Mouse (Mus musculus): Measurements from ENCODE around the gene Ext2. TPM values are rescaled to one million over a fixed set of nuclear protein-coding genes. Genes with fewer than 3 reads are reported as not detected.

The Ext2 gene
- polyA plus RNA-seq, 1 experiment: 10.8 TPM

- 67% methylated on average over 2 of the region's 2 CpGs for WGBS
- Histone ChIP-seq H3K27ac (ENCODE audit: control insufficient read depth, insufficient read depth, low read depth, low read length, poor library complexity) (no peak overlapping the region), H3K4me3 (replicated peaks; ENCODE audit: control insufficient read depth, low read depth, low read length) (no peak overlapping the region), H3K4me1 (ENCODE audit: control insufficient read depth, insufficient read depth, low read length) (no peaks in the 10 kb centered on the region)
- TF ChIP-seq CTCF (IDR thresholded peaks at IDR 0.05; ENCODE audit: control insufficient read depth, insufficient read depth, low read length) (no peak), POLR2A (IDR thresholded peaks at IDR 0.05; ENCODE audit: borderline replicate concordance, control insufficient read depth, low read depth, low read length) (no peak)
These were observed 19.4 kb downstream of the Ext2 start for GRCm38 (mm10) chr2:93802947-93803346.

- no peak overlapping the region for H3K27ac ChIP-seq (ENCODE audit: control insufficient read depth, insufficient read depth, low read depth, low read length, poor library complexity)
- H3K4me1 ChIP-seq (ENCODE audit: control insufficient read depth, insufficient read depth, low read length): no peaks in the 10 kb centered on the region
- no peak overlapping the region for H3K4me3 ChIP-seq (replicated peaks; ENCODE audit: control insufficient read depth, low read depth, low read length)
- WGBS: 91% methylated on average over 7 of the region's 7 CpGs
- TF ChIP-seq POLR2A (IDR thresholded peaks at IDR 0.05; ENCODE audit: borderline replicate concordance, control insufficient read depth, low read depth, low read length) (no peak), CTCF (IDR thresholded peaks at IDR 0.05; ENCODE audit: control insufficient read depth, insufficient read depth, low read length) (no peak)
These were observed 21.3 kb downstream of the Ext2 start for GRCm38 (mm10) chr2:93801097-93801496.

GRCm38 (mm10) chr2:93797162-93797795 is 25.1 kb downstream of the Ext2 start:
- TF ChIP-seq POLR2A (IDR thresholded peaks at IDR 0.05; ENCODE audit: borderline replicate concordance, control insufficient read depth, low read depth, low read length) (no peak), CTCF (IDR thresholded peaks at IDR 0.05; ENCODE audit: control insufficient read depth, insufficient read depth, low read length) (no peak)
- no peak overlapping the region for H3K4me3 ChIP-seq (replicated peaks; ENCODE audit: control insufficient read depth, low read depth, low read length)
- H3K27ac ChIP-seq (ENCODE audit: control insufficient read depth, insufficient read depth, low read depth, low read length, poor library complexity): no peak overlapping the region
- WGBS: 88% methylated on average over 19 of the region's 19 CpGs
- H3K4me1 ChIP-seq (ENCODE audit: control insufficient read depth, insufficient read depth, low read length): no peaks in the 10 kb centered on the region

GRCm38 (mm10) chr2:93794375-93794774 is 28.0 kb downstream of the Ext2 start:
- 80% methylated on average over 5 of the region's 5 CpGs for WGBS
- H3K4me3 ChIP-seq (replicated peaks; ENCODE audit: control insufficient read depth, low read depth, low read length): no peak overlapping the region
- no peak for TF ChIP-seq POLR2A (IDR thresholded peaks at IDR 0.05; ENCODE audit: borderline replicate concordance, control insufficient read depth, low read depth, low read length)
- TF ChIP-seq CTCF (IDR thresholded peaks at IDR 0.05; ENCODE audit: control insufficient read depth, insufficient read depth, low read length): no peak
- H3K27ac ChIP-seq (ENCODE audit: control insufficient read depth, insufficient read depth, low read depth, low read length, poor library complexity): no peak overlapping the region
- no peaks in the 10 kb centered on the region for H3K4me1 ChIP-seq (ENCODE audit: control insufficient read depth, insufficient read depth, low read length)

DNA sequence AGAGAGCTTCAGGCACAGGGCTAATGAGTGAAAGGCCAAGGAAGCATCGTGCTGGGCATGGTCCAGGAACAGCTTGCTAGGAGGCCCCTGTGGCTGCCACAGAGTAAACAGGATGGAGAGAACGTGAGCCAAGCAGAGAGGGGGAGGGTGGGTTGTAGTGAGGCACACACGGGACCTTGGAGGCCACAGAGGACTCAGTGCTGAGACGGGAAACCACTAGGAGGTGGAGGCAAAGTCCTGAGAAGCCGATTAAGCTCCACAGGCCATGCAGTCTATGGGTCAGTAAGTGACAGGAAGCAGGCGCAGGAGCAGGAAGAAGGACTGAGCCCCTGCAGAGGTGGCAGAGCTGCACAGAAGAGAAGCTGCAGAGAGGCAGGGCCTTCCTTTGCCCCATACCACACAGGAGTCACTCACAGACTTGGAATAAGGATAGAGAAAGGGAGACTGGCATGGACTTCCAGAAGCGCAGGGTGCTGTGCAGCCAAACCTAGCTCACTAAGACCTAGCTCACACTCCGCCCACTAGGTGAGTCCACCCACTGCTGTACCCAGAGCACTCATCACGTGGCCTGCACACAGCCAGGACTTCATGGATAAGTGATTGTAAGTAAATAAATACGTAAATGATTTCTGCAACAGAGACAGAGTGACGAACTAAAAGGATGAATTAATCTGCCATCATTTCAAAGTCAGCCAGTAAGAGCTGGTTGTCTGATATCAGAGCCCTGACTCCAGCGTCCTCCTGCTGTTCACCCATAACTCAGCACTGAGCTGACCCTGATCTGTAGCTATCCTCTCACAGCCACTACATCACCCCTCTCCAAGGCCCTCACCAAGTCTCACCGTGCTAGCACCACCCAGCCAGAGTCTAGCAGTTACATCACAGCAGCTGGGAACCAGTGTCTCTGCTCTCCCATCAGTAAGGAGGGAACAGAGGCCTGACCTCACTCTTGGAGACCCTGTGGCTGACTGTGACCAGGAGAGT is 30.6 kb downstream of the Ext2 start:
- WGBS: 40% methylated on average over 13 of the region's 13 CpGs
- H3K27ac ChIP-seq (ENCODE audit: control insufficient read depth, insufficient read depth, low read depth, low read length, poor library complexity): no peak overlapping the region

GRCm38 (mm10) chr2:93790798-93791345 is 31.5 kb downstream of the Ext2 start:
- TF ChIP-seq POLR2A (IDR thresholded peaks at IDR 0.05; ENCODE audit: borderline replicate concordance, control insufficient read depth, low read depth, low read length) (no peak), CTCF (IDR thresholded peaks at IDR 0.05; ENCODE audit: control insufficient read depth, insufficient read depth, low read length) (no peak)
- Histone ChIP-seq H3K4me3 (replicated peaks; ENCODE audit: control insufficient read depth, low read depth, low read length) (no peak overlapping the region), H3K27ac (ENCODE audit: control insufficient read depth, insufficient read depth, low read depth, low read length, poor library complexity) (no peak overlapping the region), H3K4me1 (ENCODE audit: control insufficient read depth, insufficient read depth, low read length) (no peaks in the 10 kb centered on the region)
- 70% methylated on average over 4 of the region's 4 CpGs for WGBS

More for the DNA sequence above, 30.6 kb downstream of the Ext2 start:
- Histone ChIP-seq H3K4me3 (replicated peaks; ENCODE audit: control insufficient read depth, low read depth, low read length) (no peak overlapping the region), H3K4me1 (ENCODE audit: control insufficient read depth, insufficient read depth, low read length) (no peaks in the 10 kb centered on the region)
- TF ChIP-seq POLR2A (IDR thresholded peaks at IDR 0.05; ENCODE audit: borderline replicate concordance, control insufficient read depth, low read depth, low read length): no peak
- no peak for TF ChIP-seq CTCF (IDR thresholded peaks at IDR 0.05; ENCODE audit: control insufficient read depth, insufficient read depth, low read length)

DNA sequence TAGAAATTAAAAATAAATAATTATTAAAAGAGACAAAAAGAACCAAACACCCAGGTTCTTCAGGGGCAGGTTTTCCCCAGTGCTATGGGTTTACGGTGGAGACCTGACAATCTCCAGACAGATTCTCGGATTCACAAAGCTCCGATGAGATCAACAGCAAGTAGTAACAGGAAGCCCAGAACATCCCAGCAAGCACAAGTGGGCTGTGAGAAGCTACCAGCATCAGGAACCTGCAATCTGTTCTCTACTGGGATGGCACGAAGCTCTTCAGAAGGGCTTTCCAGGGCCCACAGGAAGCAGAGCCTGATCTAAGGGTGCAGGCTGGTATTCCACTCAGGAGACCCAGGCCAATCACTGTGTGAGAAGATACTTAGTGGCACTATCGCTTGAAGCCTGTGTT is 33.8 kb downstream of the Ext2 start:
- 92% methylated on average over 5 of the region's 5 CpGs for WGBS
- Histone ChIP-seq H3K4me3 (replicated peaks; ENCODE audit: control insufficient read depth, low read depth, low read length) (no peak overlapping the region), H3K27ac (ENCODE audit: control insufficient read depth, insufficient read depth, low read depth, low read length, poor library complexity) (no peak overlapping the region), H3K4me1 (ENCODE audit: control insufficient read depth, insufficient read depth, low read length) (no peaks in the 10 kb centered on the region)
- TF ChIP-seq CTCF (IDR thresholded peaks at IDR 0.05; ENCODE audit: control insufficient read depth, insufficient read depth, low read length) (no peak), POLR2A (IDR thresholded peaks at IDR 0.05; ENCODE audit: borderline replicate concordance, control insufficient read depth, low read depth, low read length) (no peak)

DNA sequence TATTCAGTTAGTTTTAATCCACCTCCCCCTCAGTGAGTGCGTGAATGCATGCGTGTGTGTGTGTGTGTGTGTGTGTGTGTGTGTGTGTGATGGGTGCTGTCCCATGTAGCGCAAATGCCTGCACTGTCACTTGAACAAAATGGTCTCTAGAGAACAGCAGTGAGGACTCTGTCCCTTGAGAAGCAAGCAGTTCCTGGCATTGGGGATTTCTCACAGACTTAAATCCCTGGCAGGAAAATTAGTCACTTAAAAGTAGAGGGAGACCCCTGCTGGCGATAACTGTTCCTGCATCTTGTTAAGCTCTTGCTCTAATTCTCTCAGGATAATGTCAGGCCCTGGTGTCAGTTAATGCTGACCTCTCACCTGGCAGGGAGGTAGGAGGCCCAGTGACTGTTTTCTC is 36.2 kb downstream of the Ext2 start:
- Histone ChIP-seq H3K27ac (ENCODE audit: control insufficient read depth, insufficient read depth, low read depth, low read length, poor library complexity) (no peak overlapping the region), H3K4me3 (replicated peaks; ENCODE audit: control insufficient read depth, low read depth, low read length) (no peak overlapping the region), H3K4me1 (ENCODE audit: control insufficient read depth, insufficient read depth, low read length) (no peaks in the 10 kb centered on the region)
- WGBS: 63% methylated on average over 4 of the region's 4 CpGs
- no peak for TF ChIP-seq CTCF (IDR thresholded peaks at IDR 0.05; ENCODE audit: control insufficient read depth, insufficient read depth, low read length)
- no peak for TF ChIP-seq POLR2A (IDR thresholded peaks at IDR 0.05; ENCODE audit: borderline replicate concordance, control insufficient read depth, low read depth, low read length)

Measured in bone marrow, adult 2 months (tissue).